Mouse (Mus musculus) heart, embryonic 13.5 days (tissue): ENCODE results near the gene Zzz3. TPM values are rescaled to one million over a fixed set of nuclear protein-coding genes. Genes with fewer than 3 reads are reported as not detected.
A peak's percentile ranks its signal among the peaks of the same experiment; 100 is the strongest.

Experiments
- ATAC-seq: fragments of 200-750 bp; cut with Nextera tagmentation; 2 replicates; pipeline ENCODE4 v1.8.0; 2017; ENCODE audit warnings: moderate TSS enrichment; ENCODE audit not compliant: insufficient number of reproducible peaks, low FRiP score, low TSS enrichment; ENCODE audit errors: extremely low read depth
- H3K27ac ChIP-seq: fragments of 300-500 bp; sonication (generic); replicated peaks from 2 replicates; pipeline ENCODE4 v1.5.1; 2015; ENCODE audit warnings: moderate library complexity, mild to moderate bottlenecking, inconsistent platforms
- H3K27me3 ChIP-seq: fragments of 300-500 bp; sonication (generic); replicated peaks from 2 replicates; pipeline ENCODE4 v1.6.1; 2015; ENCODE audit warnings: mild to moderate bottlenecking, inconsistent platforms
- H3K36me3 ChIP-seq: fragments of 300-500 bp; sonication (generic); 2 replicates; pipeline ENCODE4 v1.6.1; 2015; ENCODE audit warnings: mild to moderate bottlenecking, inconsistent platforms
- H3K4me1 ChIP-seq: fragments of 300-500 bp; sonication (generic); 2 replicates; pipeline ENCODE4 v1.6.1; 2015; ENCODE audit warnings: inconsistent platforms
- H3K4me2 ChIP-seq: fragments of 300-500 bp; sonication (generic); 2 replicates; pipeline ENCODE4 v1.6.1; 2015; ENCODE audit warnings: inconsistent platforms, mild to moderate bottlenecking, moderate library complexity
- H3K4me3 ChIP-seq: fragments of 300-500 bp; sonication (generic); 2 replicates; pipeline ENCODE4 v1.5.1; 2015; ENCODE audit warnings: moderate library complexity, mild to moderate bottlenecking, inconsistent platforms
- H3K9ac ChIP-seq: fragments of 300-500 bp; sonication (generic); 2 replicates; pipeline ENCODE4 v1.6.1; 2015; ENCODE audit warnings: inconsistent platforms, mild to moderate bottlenecking, moderate library complexity
- H3K9me3 ChIP-seq: fragments of 300-500 bp; sonication (generic); 2 replicates; pipeline ENCODE4 v1.6.1; 2016; ENCODE audit warnings: inconsistent platforms
- WGBS: fragments of 180-500 bp; shearing (Covaris S2); methylation state at CpG from one replicate; pipeline ENCODE4 v1.1.7; 2015; ENCODE audit warnings: mixed read lengths; 5-methylcytosine and 5-hydroxymethylcytosine counted together
- polyA plus RNA-seq: library from polyadenylated mRNA; unstranded; fragments of >200 nt; fragmentation: Nextera tagmentation; extraction: Ambion mirVana; gene quantifications from 2 replicates; pipeline ENCODE4 v1.2.1, GENCODE M21; 2015

Gene Zzz3
- polyA plus RNA-seq, 1 experiment from 2014 or later = 31.0 TPM

DNA sequence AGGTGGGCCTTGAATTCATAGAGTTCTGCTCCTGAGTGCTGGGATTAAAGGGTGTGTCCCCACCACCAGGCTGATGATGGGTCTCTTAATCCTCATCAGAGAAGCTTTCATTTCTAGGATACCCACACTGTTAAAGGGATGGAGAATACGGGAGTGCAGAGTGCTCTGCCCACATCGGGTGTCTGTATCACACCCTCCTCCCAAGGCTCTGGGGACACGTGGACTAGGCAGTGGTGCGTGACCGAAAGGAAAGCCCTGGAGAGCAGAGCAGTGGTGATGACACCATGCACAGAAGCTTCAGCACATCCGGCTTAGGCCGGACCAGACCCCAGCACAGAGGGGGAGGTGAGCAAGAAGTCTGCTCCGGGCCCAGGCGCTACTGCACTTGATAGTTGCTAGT, 38.5 kb upstream of the Zzz3 start:
- Histone ChIP-seq H3K4me3 (no peak overlapping the region), H3K9me3 (no peaks in the 10 kb centered on the region), H3K4me1 (peaks cover 32% of the 10 kb centered on the region), H3K9ac (no peak overlapping the region), H3K27ac (no peak overlapping the region), H3K36me3 (peaks cover 38% of the 10 kb centered on the region), H3K27me3 (no peaks in the 10 kb centered on the region), H3K4me2 (no peak overlapping the region)
- ATAC-seq = no peak
- WGBS = 74% methylated on average over 9 of the region's 9 CpGs

GRCm38 (mm10) chr3:152359151-152359550, 36.1 kb upstream of the Zzz3 start:
- H3K4me3 ChIP-seq = no peak overlapping the region
- no peaks in the 10 kb centered on the region for H3K27me3 ChIP-seq
- ATAC-seq = no peak
- no peak overlapping the region for H3K4me2 ChIP-seq
- peaks cover 62% of the 10 kb centered on the region for H3K36me3 ChIP-seq
- H3K27ac ChIP-seq = no peak overlapping the region
- peaks cover 10% of the 10 kb centered on the region for H3K4me1 ChIP-seq
- no peaks in the 10 kb centered on the region for H3K9me3 ChIP-seq
- H3K9ac ChIP-seq = no peak overlapping the region
- 81% methylated on average over 7 of the region's 7 CpGs for WGBS

DNA sequence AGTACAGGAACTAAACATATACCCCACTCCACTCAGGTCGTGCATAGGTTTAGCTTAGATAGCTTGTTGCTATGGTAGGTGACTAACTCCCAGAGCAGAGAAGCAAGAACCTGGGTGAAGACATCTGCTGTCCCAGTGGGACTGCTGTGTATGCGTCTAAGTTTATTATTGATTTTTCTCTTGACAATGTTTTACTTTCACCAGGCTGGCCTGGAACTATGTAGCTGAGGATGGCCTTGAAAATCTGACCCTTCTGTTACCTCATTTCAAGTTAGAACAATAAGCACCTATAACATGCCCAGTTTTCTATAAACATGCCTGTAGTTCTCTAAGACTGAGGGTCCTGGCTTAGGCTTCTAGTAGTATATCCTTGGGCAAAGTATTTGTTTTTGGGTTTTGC, 31.1 kb upstream of the Zzz3 start:
- Histone ChIP-seq H3K27ac (no peak overlapping the region), H3K4me1 (no peaks in the 10 kb centered on the region), H3K27me3 (no peaks in the 10 kb centered on the region), H3K9me3 (no peaks in the 10 kb centered on the region), H3K36me3 (peaks cover 99% of the 10 kb centered on the region), H3K9ac (no peak overlapping the region), H3K4me3 (no peak overlapping the region), H3K4me2 (no peak overlapping the region)
- 91% methylated on average over 2 of the region's 2 CpGs for WGBS
- no peak for ATAC-seq

DNA sequence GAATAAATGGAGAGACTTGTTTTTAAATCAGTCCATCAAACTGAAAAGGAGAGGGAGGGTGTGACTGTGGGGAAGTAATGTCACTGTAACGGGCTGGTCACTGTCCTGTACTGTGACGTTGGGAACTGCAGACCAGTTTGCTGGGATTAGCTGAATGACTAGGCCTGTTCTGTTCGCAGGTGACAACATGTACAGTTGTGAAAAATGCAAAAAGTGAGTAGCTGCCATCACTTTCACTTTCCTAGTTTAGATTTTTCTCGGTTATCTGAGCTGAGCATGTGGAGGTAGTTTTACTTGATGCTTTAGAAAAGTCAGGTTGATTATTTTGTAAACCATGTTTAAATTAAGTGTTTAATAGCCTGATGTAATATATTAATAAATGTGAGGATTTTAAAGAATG, 19.2 kb upstream of the Zzz3 start:
- Histone ChIP-seq H3K27me3 (no peaks in the 10 kb centered on the region), H3K4me1 (no peaks in the 10 kb centered on the region), H3K4me2 (no peak overlapping the region), H3K9ac (no peak overlapping the region), H3K27ac (no peak overlapping the region), H3K4me3 (no peak overlapping the region), H3K36me3 (peaks cover 93% of the 10 kb centered on the region), H3K9me3 (no peaks in the 10 kb centered on the region)
- ATAC-seq = no peak
- WGBS = 88% methylated on average over 4 of the region's 4 CpGs

DNA sequence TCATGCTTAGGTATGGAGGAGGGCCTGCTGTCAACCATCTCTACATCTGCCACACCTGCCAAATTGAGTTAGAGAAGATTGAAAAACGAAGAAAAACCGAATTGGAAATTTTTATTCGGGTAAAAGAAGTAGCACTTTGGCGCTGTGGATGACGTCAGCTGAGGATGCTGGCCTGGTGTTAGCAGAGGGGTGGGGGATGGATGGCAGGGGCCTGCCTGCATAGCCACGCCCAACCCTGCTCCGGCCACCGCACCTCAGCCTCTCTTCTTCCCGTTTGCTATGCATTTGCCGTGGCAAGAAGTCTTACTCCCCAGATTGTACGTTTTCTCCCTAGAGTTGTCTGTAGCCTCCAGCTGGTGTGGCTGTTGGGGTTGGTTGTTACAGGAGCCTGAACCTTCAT, 11.2 kb upstream of the Zzz3 start:
- Histone ChIP-seq H3K4me2 (no peak overlapping the region), H3K4me1 (no peaks in the 10 kb centered on the region), H3K27me3 (no peaks in the 10 kb centered on the region), H3K9me3 (no peaks in the 10 kb centered on the region), H3K9ac (no peak overlapping the region), H3K36me3 (peaks cover 91% of the 10 kb centered on the region), H3K4me3 (no peak overlapping the region), H3K27ac (no peak overlapping the region)
- 69% methylated on average over 11 of the region's 11 CpGs for WGBS
- no peak for ATAC-seq

- H3K4me1 ChIP-seq = peaks cover 52% of the 10 kb centered on the region
- peaks cover 27% of the 10 kb centered on the region for H3K36me3 ChIP-seq
- peak overlapping the region; percentile 86 for H3K4me3 ChIP-seq
- peak overlapping the region; percentile 97 for H3K9ac ChIP-seq
- H3K4me2 ChIP-seq = peak overlapping the region; percentile 92
- no peaks in the 10 kb centered on the region for H3K27me3 ChIP-seq
- peak overlapping the region; percentile 98 for H3K27ac ChIP-seq
- ATAC-seq = peak; percentile 84
- no peaks in the 10 kb centered on the region for H3K9me3 ChIP-seq
- WGBS = under 1% methylated on average over 65 of the region's 102 CpGs
These were observed 1.2 kb downstream of the Zzz3 start for GRCm38 (mm10) chr3:152396278-152396987.

- WGBS = under 1% methylated on average over 10 of the region's 10 CpGs
- peak overlapping the region; percentile 97 for H3K9ac ChIP-seq
- ATAC-seq = no peak
- H3K9me3 ChIP-seq = no peaks in the 10 kb centered on the region
- H3K4me3 ChIP-seq = peak overlapping the region; percentile 86
- peaks cover 23% of the 10 kb centered on the region for H3K36me3 ChIP-seq
- peak overlapping the region; percentile 92 for H3K4me2 ChIP-seq
- H3K27ac ChIP-seq = peak overlapping the region; percentile 98
- H3K27me3 ChIP-seq = no peaks in the 10 kb centered on the region
- peaks cover 57% of the 10 kb centered on the region for H3K4me1 ChIP-seq
These were observed 1.7 kb downstream of the Zzz3 start for GRCm38 (mm10) chr3:152396988-152397314.

DNA sequence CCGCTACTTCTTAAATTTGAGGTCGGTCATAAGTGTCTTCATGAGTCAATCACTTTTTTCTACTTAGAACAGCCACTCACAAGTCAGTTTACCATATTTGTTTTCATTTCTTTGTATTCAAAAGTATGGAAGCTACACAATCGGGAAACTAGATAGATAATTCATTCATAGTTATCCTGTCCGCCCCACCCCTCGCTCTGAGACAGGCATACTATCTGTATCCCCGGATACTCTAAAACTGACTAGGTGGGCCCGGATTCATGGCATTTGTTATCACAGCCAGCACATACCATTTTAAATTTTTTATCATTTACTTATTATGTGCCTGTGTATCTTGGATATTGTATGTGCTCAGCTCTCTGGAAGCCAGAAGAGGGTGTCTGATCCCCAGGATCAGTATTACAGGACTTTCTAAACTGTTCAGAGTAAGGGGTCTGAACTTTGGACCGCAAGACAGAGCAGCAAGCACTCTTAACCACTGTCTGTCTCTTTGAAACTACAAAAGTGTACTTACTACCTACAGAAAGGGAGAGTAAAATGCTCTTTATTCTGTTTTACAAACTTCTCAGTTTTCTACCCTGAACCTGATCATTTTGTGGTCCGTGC, 2.2 kb downstream of the Zzz3 start:
- Histone ChIP-seq H3K36me3 (peaks cover 18% of the 10 kb centered on the region), H3K9me3 (no peaks in the 10 kb centered on the region), H3K27me3 (no peaks in the 10 kb centered on the region), H3K4me2 (peak overlapping the region; percentile 92), H3K4me3 (peak overlapping the region; percentile 86), H3K27ac (peak overlapping the region; percentile 98), H3K4me1 (peaks cover 62% of the 10 kb centered on the region), H3K9ac (peak overlapping the region; percentile 97)
- ATAC-seq = no peak
- 45% methylated on average over 9 of the region's 9 CpGs for WGBS

- no peaks in the 10 kb centered on the region for H3K9me3 ChIP-seq
- H3K36me3 ChIP-seq = no peaks in the 10 kb centered on the region
- no peak overlapping the region for H3K27ac ChIP-seq
- 92% methylated on average over 5 of the region's 5 CpGs for WGBS
- no peak overlapping the region for H3K9ac ChIP-seq
- ATAC-seq = no peak
- peaks cover 70% of the 10 kb centered on the region for H3K4me1 ChIP-seq
- H3K4me2 ChIP-seq = no peak overlapping the region
- no peaks in the 10 kb centered on the region for H3K27me3 ChIP-seq
- H3K4me3 ChIP-seq = no peak overlapping the region
These were observed 5.2 kb downstream of the Zzz3 start for GRCm38 (mm10) chr3:152400441-152400840.

DNA sequence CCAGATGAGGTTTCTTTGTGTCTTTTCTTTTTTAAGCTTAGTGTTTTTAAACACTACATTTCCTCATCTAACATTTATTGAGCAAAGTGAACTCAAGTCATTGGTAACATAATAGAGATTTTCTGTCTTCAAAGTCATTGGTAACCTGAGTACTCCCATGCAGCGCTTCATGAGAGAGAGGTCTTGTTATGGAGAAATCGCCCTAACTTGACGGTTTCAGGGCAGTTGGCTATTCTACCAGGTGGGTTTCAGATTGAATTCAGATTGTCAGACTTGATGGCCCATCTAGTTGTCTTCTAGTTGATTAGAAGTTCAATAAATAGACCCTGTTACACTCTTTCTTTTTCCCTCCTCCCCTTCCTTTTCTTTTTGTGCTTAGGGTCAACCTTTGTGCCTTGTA, 5.6 kb downstream of the Zzz3 start:
- WGBS = 79% methylated on average over 3 of the region's 3 CpGs
- Histone ChIP-seq H3K9me3 (no peaks in the 10 kb centered on the region), H3K4me2 (no peak overlapping the region), H3K9ac (no peak overlapping the region), H3K36me3 (no peaks in the 10 kb centered on the region), H3K27me3 (no peaks in the 10 kb centered on the region), H3K4me3 (no peak overlapping the region), H3K27ac (no peak overlapping the region), H3K4me1 (peaks cover 74% of the 10 kb centered on the region)
- ATAC-seq = no peak

DNA sequence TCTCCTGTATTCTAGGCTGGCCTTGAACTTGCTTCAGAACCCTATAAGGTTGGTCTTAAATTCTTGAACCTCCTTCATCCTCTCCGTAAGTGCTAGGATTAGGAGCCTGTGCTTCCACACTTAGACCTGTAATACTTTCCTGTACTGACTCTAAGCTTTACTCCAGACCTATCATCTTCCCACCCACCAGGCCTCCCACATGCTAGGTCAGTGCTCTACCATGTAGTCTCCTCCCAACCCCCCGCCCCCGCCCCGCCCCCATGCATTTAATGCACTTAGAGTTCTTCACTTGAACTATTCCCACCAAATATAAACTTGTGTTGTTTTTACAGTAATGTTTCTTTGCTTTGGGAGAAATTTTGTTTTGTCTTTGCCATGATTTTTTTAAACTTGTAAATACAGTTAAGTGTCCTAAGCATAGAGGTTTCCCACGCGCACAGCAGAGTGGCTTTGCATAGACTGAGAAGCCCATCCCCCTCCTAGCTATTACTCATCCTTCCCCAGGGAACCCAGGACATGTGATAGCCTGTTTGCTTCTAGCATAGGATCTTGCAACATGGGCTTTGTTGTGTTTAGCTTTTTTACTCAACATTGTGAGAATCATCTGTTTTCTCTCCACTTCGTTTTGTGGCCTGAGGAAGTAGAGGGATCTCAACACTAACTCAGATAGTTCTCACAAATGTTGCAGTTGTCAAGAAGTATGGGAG, 6.8 kb downstream of the Zzz3 start:
- H3K36me3 ChIP-seq = no peaks in the 10 kb centered on the region
- no peak overlapping the region for H3K27ac ChIP-seq
- H3K4me3 ChIP-seq = no peak overlapping the region
- H3K9ac ChIP-seq = no peak overlapping the region
- no peak overlapping the region for H3K4me2 ChIP-seq
- peaks cover 85% of the 10 kb centered on the region for H3K4me1 ChIP-seq
- WGBS = 68% methylated on average over 7 of the region's 7 CpGs
- H3K9me3 ChIP-seq = no peaks in the 10 kb centered on the region
- ATAC-seq = no peak
- no peaks in the 10 kb centered on the region for H3K27me3 ChIP-seq
